Mouse (Mus musculus) ES-E14 (cell line): Measurements from ENCODE around the gene Impdh2.

Source experiments
- CHD2 ChIP-seq: IDR thresholded peaks from 2 replicates; pipeline ENCODE4 v1.6.1; 2014; ENCODE audit warnings: mild to moderate bottlenecking, low read depth, low read length, inconsistent platforms
- HCFC1 ChIP-seq: IDR thresholded peaks from 2 replicates; pipeline ENCODE4 v1.6.1; 2012; ENCODE audit warnings: low read length, inconsistent platforms, borderline replicate concordance; ENCODE audit not compliant: insufficient read depth
- MAFK ChIP-seq: IDR thresholded peaks from 2 replicates; pipeline ENCODE4 v1.6.1; 2014; ENCODE audit warnings: mild to moderate bottlenecking, low read depth, low read length, inconsistent platforms; ENCODE audit not compliant: insufficient read depth
- ZC3H11A ChIP-seq: IDR thresholded peaks from 2 replicates; pipeline ENCODE4 v1.6.1; 2012; ENCODE audit warnings: low read depth, mild to moderate bottlenecking, inconsistent platforms, low read length, borderline replicate concordance
- ZNF384 ChIP-seq: IDR thresholded peaks from 2 replicates; pipeline ENCODE4 v1.6.1; 2012; ENCODE audit warnings: low read depth, low read length, inconsistent platforms

DNA sequence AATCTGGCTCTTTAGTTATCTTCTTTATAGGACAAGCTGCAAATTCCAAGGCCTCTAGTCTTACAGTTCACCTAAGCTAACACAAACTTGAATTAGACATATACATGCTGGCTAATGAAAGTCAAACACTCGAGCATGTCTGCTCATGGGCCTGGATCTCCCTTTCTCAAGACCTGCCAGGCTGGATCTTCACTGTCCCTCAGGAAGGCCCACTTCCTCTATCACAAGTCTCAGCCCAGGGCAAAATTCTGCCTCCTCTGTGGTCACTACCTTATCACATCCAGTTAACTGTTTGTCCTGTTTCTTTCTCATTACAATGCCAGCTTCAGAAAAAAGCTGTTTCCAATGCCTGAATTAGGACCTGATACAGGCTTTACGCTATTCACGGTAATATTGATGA is 34.3 kb downstream of the Impdh2 start:
- TF ChIP-seq ZC3H11A (no peak), HCFC1 (no peak), MAFK (no peak), CHD2 (no peak), ZNF384 (no peak)
